Mouse (Mus musculus): ENCODE data around the gene Gm37240. TPM values are rescaled to one million over a fixed set of nuclear protein-coding genes. Genes with fewer than 3 reads are reported as not detected.

Gene Gm37240
- polyA plus RNA-seq, 1 experiment, result not detected

GRCm38 (mm10) chr3:85163396-85163795, 723.9 kb downstream of the Gm37240 start:
- no peak for TF ChIP-seq POLR2A (IDR thresholded peaks at IDR 0.05; ENCODE audit: insufficient read depth, low read depth, low read length)
- TF ChIP-seq CTCF (IDR thresholded peaks at IDR 0.05; ENCODE audit: insufficient read depth, low read depth, low read length), result no peak
- 90% methylated on average over 5 of the region's 5 CpGs for WGBS
- Histone ChIP-seq H3K27ac (ENCODE audit: insufficient read depth, low read depth, low read length) (no peak overlapping the region), H3K4me3 (ENCODE audit: insufficient read depth, low read depth, low read length) (no peak overlapping the region), H3K4me1 (ENCODE audit: control insufficient read depth, insufficient read depth, low read length) (peaks cover 2% of the 10 kb centered on the region; the same call in 1 of the 2 replicates)

- Histone ChIP-seq H3K4me3 (ENCODE audit: insufficient read depth, low read depth, low read length) (no peak overlapping the region), H3K4me1 (ENCODE audit: control insufficient read depth, insufficient read depth, low read length) (peaks cover 2% of the 10 kb centered on the region; the same call in 1 of the 2 replicates), H3K27ac (ENCODE audit: insufficient read depth, low read depth, low read length) (no peak overlapping the region)
- no peak for TF ChIP-seq POLR2A (IDR thresholded peaks at IDR 0.05; ENCODE audit: insufficient read depth, low read depth, low read length)
- TF ChIP-seq CTCF (IDR thresholded peaks at IDR 0.05; ENCODE audit: insufficient read depth, low read depth, low read length), result no peak
- 92% methylated on average over 3 of the region's 3 CpGs for WGBS
Measured at GRCm38 (mm10) chr3:85162430-85162829, 724.9 kb downstream of the Gm37240 start.

DNA sequence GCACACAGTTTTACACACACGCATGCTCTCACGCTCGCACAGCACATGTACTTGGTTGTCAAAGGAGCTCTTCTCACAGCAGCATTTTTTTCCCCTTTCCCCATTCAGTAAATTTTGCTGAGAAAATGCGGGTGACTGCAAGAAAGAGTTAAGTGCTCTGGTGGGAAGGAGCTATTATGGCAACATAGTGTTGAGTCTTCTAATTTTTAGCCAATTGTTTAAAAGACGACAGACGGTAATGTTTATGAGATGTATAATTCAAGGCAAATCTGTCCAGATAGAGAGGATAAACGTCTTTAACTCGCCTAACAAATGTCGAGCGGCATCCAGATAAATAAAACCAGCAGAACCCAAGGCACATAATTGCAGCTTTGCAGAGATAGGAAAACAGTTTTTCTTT, 726.5 kb downstream of the Gm37240 start:
- 41% methylated on average over 10 of the region's 10 CpGs for WGBS
- H3K4me1 ChIP-seq (ENCODE audit: control insufficient read depth, insufficient read depth, low read length), result peaks cover 2% of the 10 kb centered on the region; the same call in 1 of the 2 replicates
- no peak overlapping the region for H3K27ac ChIP-seq (ENCODE audit: insufficient read depth, low read depth, low read length)
- TF ChIP-seq POLR2A (IDR thresholded peaks at IDR 0.05; ENCODE audit: insufficient read depth, low read depth, low read length) (no peak), CTCF (IDR thresholded peaks at IDR 0.05; ENCODE audit: insufficient read depth, low read depth, low read length) (no peak)
- H3K4me3 ChIP-seq (ENCODE audit: insufficient read depth, low read depth, low read length), result no peak overlapping the region

GRCm38 (mm10) chr3:85159631-85160030, 727.7 kb downstream of the Gm37240 start:
- H3K4me3 ChIP-seq (ENCODE audit: insufficient read depth, low read depth, low read length), result no peak overlapping the region
- 70% methylated on average over 6 of the region's 6 CpGs for WGBS
- no peak overlapping the region for H3K27ac ChIP-seq (ENCODE audit: insufficient read depth, low read depth, low read length)
- H3K4me1 ChIP-seq (ENCODE audit: control insufficient read depth, insufficient read depth, low read length), result peaks cover 2% of the 10 kb centered on the region; the same call in 1 of the 2 replicates
- TF ChIP-seq POLR2A (IDR thresholded peaks at IDR 0.05; ENCODE audit: insufficient read depth, low read depth, low read length) (no peak), CTCF (IDR thresholded peaks at IDR 0.05; ENCODE audit: insufficient read depth, low read depth, low read length) (no peak)

GRCm38 (mm10) chr3:85148816-85149215, 738.5 kb downstream of the Gm37240 start:
- TF ChIP-seq CTCF (IDR thresholded peaks at IDR 0.05; ENCODE audit: insufficient read depth, low read depth, low read length) (no peak), POLR2A (IDR thresholded peaks at IDR 0.05; ENCODE audit: insufficient read depth, low read depth, low read length) (no peak)
- no peak overlapping the region for H3K27ac ChIP-seq (ENCODE audit: insufficient read depth, low read depth, low read length)
- WGBS, result 86% methylated on average over 4 of the region's 4 CpGs

GRCm38 (mm10) chr3:85148038-85148550, 739.2 kb downstream of the Gm37240 start:
- TF ChIP-seq POLR2A (IDR thresholded peaks at IDR 0.05; ENCODE audit: insufficient read depth, low read depth, low read length) (no peak), CTCF (IDR thresholded peaks at IDR 0.05; ENCODE audit: insufficient read depth, low read depth, low read length) (no peak)
- Histone ChIP-seq H3K4me3 (ENCODE audit: insufficient read depth, low read depth, low read length) (no peak overlapping the region), H3K27ac (ENCODE audit: insufficient read depth, low read depth, low read length) (no peak overlapping the region), H3K4me1 (ENCODE audit: control insufficient read depth, insufficient read depth, low read length) (peaks cover 5% of the 10 kb centered on the region; the same call in 1 of the 2 replicates)
- 82% methylated on average over 6 of the region's 6 CpGs for WGBS

More at GRCm38 (mm10) chr3:85148816-85149215, 738.5 kb downstream of the Gm37240 start:
- Histone ChIP-seq H3K4me1 (ENCODE audit: control insufficient read depth, insufficient read depth, low read length) (peaks cover 5% of the 10 kb centered on the region; the same call in 1 of the 2 replicates), H3K4me3 (ENCODE audit: insufficient read depth, low read depth, low read length) (no peak overlapping the region)

DNA sequence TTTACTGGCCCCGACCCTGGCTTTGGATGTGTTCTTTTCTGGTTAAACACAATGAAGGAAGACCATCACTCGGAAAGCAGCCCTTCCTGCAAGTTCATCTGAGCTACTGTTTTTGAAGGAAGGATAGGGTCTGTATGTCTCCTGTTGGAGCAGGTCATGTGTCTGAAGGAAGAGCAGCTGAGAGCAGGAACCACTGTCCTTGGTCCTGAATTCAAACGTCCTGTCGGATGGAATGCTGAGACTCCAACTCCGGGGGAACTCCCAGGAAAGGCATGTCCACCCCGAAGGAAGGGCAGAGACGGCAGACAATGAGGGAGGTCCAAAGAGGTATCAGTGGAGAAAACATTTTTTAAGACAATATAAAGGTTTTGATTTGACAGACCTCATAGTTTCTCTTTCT, 741.8 kb downstream of the Gm37240 start:
- Histone ChIP-seq H3K4me1 (ENCODE audit: control insufficient read depth, insufficient read depth, low read length) (peaks cover 5% of the 10 kb centered on the region; the same call in 1 of the 2 replicates), H3K27ac (ENCODE audit: insufficient read depth, low read depth, low read length) (peak overlapping the region; percentile 66), H3K4me3 (ENCODE audit: insufficient read depth, low read depth, low read length) (no peak overlapping the region)
- 55% methylated on average over 7 of the region's 7 CpGs for WGBS
- no peak for TF ChIP-seq CTCF (IDR thresholded peaks at IDR 0.05; ENCODE audit: insufficient read depth, low read depth, low read length)

DNA sequence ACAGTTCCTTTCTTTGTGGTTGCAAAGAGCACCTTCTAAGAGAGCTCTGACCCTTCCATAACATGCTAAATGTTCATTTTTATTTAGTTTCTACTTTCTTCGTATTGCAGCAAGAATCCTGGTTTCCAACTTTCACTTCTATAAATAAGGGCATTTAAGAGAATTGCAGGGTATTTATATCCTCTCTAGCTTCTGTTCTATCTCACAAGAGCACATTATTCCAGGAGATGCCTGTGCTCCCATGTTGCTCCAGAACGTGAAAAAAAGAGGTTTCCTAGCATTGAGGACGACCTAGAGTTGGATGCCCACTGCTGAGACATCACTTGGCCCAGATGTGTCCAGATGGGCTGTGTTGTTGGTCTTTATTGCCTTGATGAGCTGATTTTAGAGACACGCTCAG, 742.2 kb downstream of the Gm37240 start:
- TF ChIP-seq POLR2A (IDR thresholded peaks at IDR 0.05; ENCODE audit: insufficient read depth, low read depth, low read length) (no peak), CTCF (IDR thresholded peaks at IDR 0.05; ENCODE audit: insufficient read depth, low read depth, low read length) (no peak)
- 48% methylated on average over 4 of the region's 4 CpGs for WGBS
- Histone ChIP-seq H3K4me1 (ENCODE audit: control insufficient read depth, insufficient read depth, low read length) (peaks cover 5% of the 10 kb centered on the region; the same call in 1 of the 2 replicates), H3K4me3 (ENCODE audit: insufficient read depth, low read depth, low read length) (no peak overlapping the region), H3K27ac (ENCODE audit: insufficient read depth, low read depth, low read length) (peak overlapping the region; percentile 66)

GRCm38 (mm10) chr3:85144425-85144824, 742.9 kb downstream of the Gm37240 start:
- TF ChIP-seq POLR2A (IDR thresholded peaks at IDR 0.05; ENCODE audit: insufficient read depth, low read depth, low read length) (no peak), CTCF (IDR thresholded peaks at IDR 0.05; ENCODE audit: insufficient read depth, low read depth, low read length) (no peak)
- H3K4me3 ChIP-seq (ENCODE audit: insufficient read depth, low read depth, low read length), result no peak overlapping the region
- peak overlapping the region; percentile 38; the same call in 1 of the 2 replicates for H3K27ac ChIP-seq (ENCODE audit: insufficient read depth, low read depth, low read length)
- peaks cover 5% of the 10 kb centered on the region; the same call in 1 of the 2 replicates for H3K4me1 ChIP-seq (ENCODE audit: control insufficient read depth, insufficient read depth, low read length)
- 78% methylated on average over 3 of the region's 3 CpGs for WGBS

Data from olfactory bulb, adult 2 months (tissue).